8 mouse cellular contexts compared by ENCODE assay signal in genomic region chr6:113000666-113001287, GRCm38 (mm10). TPM values are rescaled to one million over a fixed set of nuclear protein-coding genes. Genes with fewer than 3 reads are reported as not detected.
DNase-seq lines count a peak whose midpoint lies in the region; ATAC-seq and TF ChIP-seq lines count a peak whose summit lies in the region.

No protein-coding gene starts in this region.

- TF ChIP-seq POLR2A in lung, adult 2 months (IDR thresholded peaks at IDR 0.05; ENCODE audit: borderline replicate concordance, extremely low read depth, low read depth, low read length), result no peak
- no peak for TF ChIP-seq POLR2A in olfactory bulb, adult 2 months (IDR thresholded peaks at IDR 0.05; ENCODE audit: insufficient read depth, low read depth, low read length)

- peak overlapping the region; percentile 32 for H3K4me2 ChIP-seq in forebrain, postnatal 0 days (ENCODE audit: low read depth)

- H3K27me3 ChIP-seq in G1E (ENCODE audit: insufficient read depth, low read length), result 0 out of 2 replicates have a peak, but pooled peaks cover 3% of the 10 kb centered on the region
- H3K27me3 ChIP-seq in forebrain, postnatal 0 days (ENCODE audit: insufficient read depth, low read length), result no peaks in the 10 kb centered on the region

- peak; percentile 54; the same call in 1 of the 2 replicates for ATAC-seq in G1E (ENCODE audit: extremely low read depth, insufficient number of reproducible peaks, low FRiP score, poor library complexity, severe bottlenecking)
- ATAC-seq in forebrain, postnatal 0 days, result peak; percentile 96

- WGBS in forebrain, postnatal 0 days, result 31% methylated on average over 11 of the region's 11 CpGs
- WGBS in lung, adult 2 months, result 32% methylated on average over 11 of the region's 11 CpGs
- 15% methylated on average over 11 of the region's 11 CpGs for WGBS in olfactory bulb, adult 2 months

- peak; percentile 12 for DNase-seq in G1E (ENCODE audit: low spot score)
- peak; percentile 92 to 94 for DNase-seq in cerebellum, adult 18-20 months
- DNase-seq in forebrain, postnatal 0 days, result peak; percentile 93
- DNase-seq in heart, postnatal 4 days, result peak; percentile 91
- DNase-seq in layer of hippocampus, adult 2 months (ENCODE audit: low spot score in 2 of 2), result peak; percentile 92 to 94
- peak; percentile 78 for DNase-seq in lung, adult 2 months
- DNase-seq in thymus, adult 18-20 months, result peak; percentile 34 to 47

- no peak overlapping the region for H3K27ac ChIP-seq in forebrain, postnatal 0 days (ENCODE audit: low read depth, low read length)
- H3K27ac ChIP-seq in layer of hippocampus, adult 2 months, result peak overlapping the region; percentile 91
- peak overlapping the region; percentile 47; the same call in 1 of the 2 replicates for H3K27ac ChIP-seq in olfactory bulb, adult 2 months (ENCODE audit: insufficient read depth, low read depth, low read length)

- TF ChIP-seq CTCF in G1E (IDR thresholded peaks at IDR 0.05; ENCODE audit: low read depth, low read length), result no peak
- peak; percentile 95 for TF ChIP-seq CTCF in forebrain, postnatal 0 days (IDR thresholded peaks at IDR 0.05; ENCODE audit: low read depth)
- peak; percentile 94 for TF ChIP-seq CTCF in layer of hippocampus, adult 2 months (conservative IDR thresholded peaks at IDR 0.05)
- TF ChIP-seq CTCF in lung, adult 2 months (IDR thresholded peaks at IDR 0.05; ENCODE audit: insufficient read depth, low read length), result peak; percentile 90
- peak; percentile 58; the same call in 1 of the 2 replicates for TF ChIP-seq CTCF in olfactory bulb, adult 2 months (IDR thresholded peaks at IDR 0.05; ENCODE audit: insufficient read depth, low read depth, low read length)

- no peaks in the 10 kb centered on the region for H3K36me3 ChIP-seq in G1E (replicated peaks)
- H3K36me3 ChIP-seq in forebrain, postnatal 0 days (ENCODE audit: insufficient read depth), result no peaks in the 10 kb centered on the region

- H3K4me3 ChIP-seq in G1E (ENCODE audit: low read depth, low read length), result no peak overlapping the region
- H3K4me3 ChIP-seq in forebrain, postnatal 0 days (ENCODE audit: low read depth, low read length), result no peak overlapping the region
- H3K4me3 ChIP-seq in layer of hippocampus, adult 2 months, result peak overlapping the region; percentile 42; the same call in 1 of the 2 replicates
- H3K4me3 ChIP-seq in lung, adult 2 months (replicated peaks; ENCODE audit: extremely low read depth, low read depth, low read length), result no peak overlapping the region
- no peak overlapping the region for H3K4me3 ChIP-seq in olfactory bulb, adult 2 months (ENCODE audit: insufficient read depth, low read depth, low read length)

- no peaks in the 10 kb centered on the region for H3K4me1 ChIP-seq in G1E (ENCODE audit: insufficient read depth, low read depth, low read length)
- H3K4me1 ChIP-seq in forebrain, postnatal 0 days (ENCODE audit: insufficient read depth), result 0 out of 2 replicates have a peak, but pooled peaks cover 4% of the 10 kb centered on the region
- no peaks in the 10 kb centered on the region for H3K4me1 ChIP-seq in lung, adult 2 months (ENCODE audit: control insufficient read depth, insufficient read depth, low read length)
- H3K4me1 ChIP-seq in olfactory bulb, adult 2 months (ENCODE audit: control insufficient read depth, insufficient read depth, low read length), result peaks cover 4% of the 10 kb centered on the region; the same call in 1 of the 2 replicates

- H3K9ac ChIP-seq in forebrain, postnatal 0 days, result peak overlapping the region; percentile 19; the same call in 1 of the 2 replicates

- H3K9me3 ChIP-seq in G1E (replicated peaks), result no peaks in the 10 kb centered on the region
- no peaks in the 10 kb centered on the region for H3K9me3 ChIP-seq in forebrain, postnatal 0 days (ENCODE audit: low read length)

RNA-seq across cellular contexts. Expression of gene Thumpd3, which starts 45.2 kb away (rescaled TPM):
- total RNA-seq in G1E (2014; fragmentation: Nextera tagmentation), result 127 and 145 TPM in 2 replicates
- total RNA-seq in G1E (2017), result 89.2 and 95.1 TPM in 2 replicates
- 6.7 and 7.5 TPM in 2 replicates for polyA plus RNA-seq in G1E (2012)
- 50.2 and 64.7 TPM in 2 replicates for total RNA-seq in forebrain, postnatal 0 days (2014; rRNA removed)
- 47.7 and 48.7 TPM in 2 replicates for polyA plus RNA-seq in forebrain, postnatal 0 days (2015; fragmentation: Nextera tagmentation; extraction: Ambion mirVana)
- total RNA-seq in heart, postnatal 4 days (2021), result 10 to 100 TPM; 21.4 to 24.5 TPM
- 10 to 100 TPM; 38.2 to 40.6 TPM for total RNA-seq in layer of hippocampus, adult 2 months (2021)
- 3.5 and 5.8 TPM in 2 replicates for polyA plus RNA-seq in lung, adult 2 months (2012; rRNA removed)
- polyA plus RNA-seq in olfactory bulb, adult 2 months (2012; ENCODE audit: insufficient read depth, insufficient read length, low replicate concordance, missing spikeins), result not detected in 2 replicates

RNA-seq across cellular contexts. Expression of gene Srgap3, which starts 53.7 kb away (rescaled TPM):
- total RNA-seq in G1E (2014; fragmentation: Nextera tagmentation) (not detected in 2 replicates), G1E (2017) (0.05 and 0.06 TPM in 2 replicates)
- polyA plus RNA-seq in G1E (2012), result not detected in 2 replicates
- total RNA-seq in forebrain, postnatal 0 days (2014; rRNA removed), result 39.4 and 56.7 TPM in 2 replicates
- 13.2 and 21.2 TPM in 2 replicates for polyA plus RNA-seq in forebrain, postnatal 0 days (2015; fragmentation: Nextera tagmentation; extraction: Ambion mirVana)
- 1 to 10 TPM; 2.9 to 3.0 TPM for total RNA-seq in heart, postnatal 4 days (2021)
- 100 to 1,000 TPM; 288 to 291 TPM for total RNA-seq in layer of hippocampus, adult 2 months (2021)
- polyA plus RNA-seq in lung, adult 2 months (2012; rRNA removed), result 1.2 and 1.6 TPM in 2 replicates
- 68.5 and 77.3 TPM in 2 replicates for polyA plus RNA-seq in olfactory bulb, adult 2 months (2012; ENCODE audit: insufficient read depth, insufficient read length, low replicate concordance, missing spikeins)

Comparison
In these comparisons a context has a peak if more than half of its experiments do, and no peak if none do; other contexts are left out.
1. DNase-seq: peak in every context shown above with its lines; median percentile 93 in cerebellum, adult 18-20 months; 93 in forebrain, postnatal 0 days; 93 in layer of hippocampus, adult 2 months; 91 in heart, postnatal 4 days; 78 in lung, adult 2 months; 40 in thymus, adult 18-20 months; 12 in G1E.
2. RNA of gene Srgap3, which starts 53.7 kb away (total RNA-seq): 288 to 291 TPM in layer of hippocampus, adult 2 months and 39.4 to 56.7 TPM in forebrain, postnatal 0 days; 2.9 to 3.0 TPM in heart, postnatal 4 days and 0.05 to 0.06 TPM in G1E; every median in the first group is over 10 times any median in the second.